Mouse (Mus musculus) stomach, postnatal 0 days (tissue): ENCODE results near the gene Tex2. TPM values are rescaled to one million over a fixed set of nuclear protein-coding genes. Genes with fewer than 3 reads are reported as not detected.

Experiments
- ATAC-seq: fragments of 200-750 bp; cut with Nextera tagmentation; 2 replicates; pipeline ENCODE4 v1.8.0; 2017; ENCODE audit not compliant: low FRiP score, low TSS enrichment
- DNase-seq: peaks from one replicate; pipeline ENCODE4 v3.0.0-alpha.2; 2016; ENCODE audit warnings: low spot score
- H3K27ac ChIP-seq: fragments of 300-500 bp; sonication (generic); replicated peaks from 2 replicates; pipeline ENCODE4 v1.5.1; 2014; ENCODE audit warnings: mild to moderate bottlenecking, control low read depth
- H3K27me3 ChIP-seq: fragments of 300-500 bp; sonication (generic); 2 replicates; pipeline ENCODE4 v1.6.1; 2014; ENCODE audit warnings: low read length; ENCODE audit not compliant: control insufficient read depth, insufficient read depth
- H3K36me3 ChIP-seq: fragments of 300-500 bp; sonication (generic); 2 replicates; pipeline ENCODE4 v1.6.1; 2014; ENCODE audit warnings: low read length, mixed read lengths; ENCODE audit not compliant: control insufficient read depth, insufficient read depth
- H3K4me1 ChIP-seq: fragments of 300-500 bp; sonication (generic); replicated peaks from 2 replicates; pipeline ENCODE4 v1.6.1; 2014; ENCODE audit warnings: antibody characterized with exemption; ENCODE audit not compliant: control insufficient read depth, insufficient read depth
- H3K4me2 ChIP-seq: fragments of 300-500 bp; sonication (generic); replicated peaks from 2 replicates; pipeline ENCODE4 v1.6.1; 2014; ENCODE audit warnings: low read depth, mild to moderate bottlenecking, control low read depth, moderate library complexity
- H3K4me3 ChIP-seq: fragments of 300-500 bp; sonication (generic); 2 replicates; pipeline ENCODE4 v1.5.1; 2014; ENCODE audit warnings: low read depth, low read length, control low read depth
- H3K9ac ChIP-seq: fragments of 300-500 bp; sonication (generic); 2 replicates; pipeline ENCODE4 v1.6.1; 2014; ENCODE audit warnings: mild to moderate bottlenecking, low read length, control low read depth, mixed read lengths
- H3K9me3 ChIP-seq: fragments of 300-500 bp; sonication (generic); 2 replicates; pipeline ENCODE4 v1.6.1; 2016; ENCODE audit warnings: low read length; ENCODE audit not compliant: control insufficient read depth
- CTCF ChIP-seq: IDR thresholded peaks from 2 replicates; pipeline ENCODE4 v1.5.1; 2016; ENCODE audit warnings: antibody characterized with exemption, low read depth, mild to moderate bottlenecking, moderate library complexity
- EP300 ChIP-seq: optimal IDR thresholded peaks from 2 replicates; pipeline ENCODE3; 2016; ENCODE audit warnings: antibody characterized with exemption
- WGBS: fragments of 180-500 bp; shearing (Covaris S2); extraction: QIAGEN DNeasy Blood & Tissue Kit; methylation state at CpG from one replicate; pipeline ENCODE4 v1.1.7; 2014; 5-methylcytosine and 5-hydroxymethylcytosine counted together
- polyA plus RNA-seq: library from polyadenylated mRNA; unstranded; fragments of >200 nt; fragmentation: Nextera tagmentation; extraction: Ambion mirVana; gene quantifications from 2 replicates; pipeline ENCODE4 v1.2.1, GENCODE M21; 2015

Tex2 gene
- polyA plus RNA-seq, 1 experiment from 2014 or later, result 11.6 TPM

DNA sequence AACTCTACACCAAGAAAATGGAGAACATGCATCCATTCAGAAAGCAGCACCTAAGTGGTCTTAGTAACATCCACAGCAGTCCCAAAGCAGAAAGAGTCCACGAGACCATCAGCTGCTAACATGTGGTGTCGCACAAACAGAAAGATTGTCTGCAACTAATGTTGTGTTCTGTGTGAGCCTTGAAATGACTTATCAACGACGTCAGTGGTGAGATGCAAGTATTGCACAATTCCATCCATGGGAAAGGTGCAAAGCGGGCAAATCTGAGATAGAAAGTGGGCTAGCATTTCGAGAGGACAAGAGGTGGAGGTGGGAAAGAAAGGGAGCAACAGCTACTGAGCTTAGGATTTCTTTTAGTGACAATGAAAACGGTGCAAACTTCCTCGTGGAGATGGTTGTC is 130.4 kb downstream of the Tex2 start:
- DNase-seq (no peak), ATAC-seq (no peak)
- Histone ChIP-seq H3K27me3 (no peaks in the 10 kb centered on the region), H3K36me3 (no peaks in the 10 kb centered on the region), H3K27ac (no peak overlapping the region), H3K4me3 (no peak overlapping the region), H3K4me2 (no peak overlapping the region), H3K4me1 (no peaks in the 10 kb centered on the region), H3K9ac (no peak overlapping the region), H3K9me3 (no peaks in the 10 kb centered on the region)
- TF ChIP-seq EP300, result no peak
- TF ChIP-seq CTCF, result no peak
- 82% methylated on average over 8 of the region's 8 CpGs for WGBS

DNA sequence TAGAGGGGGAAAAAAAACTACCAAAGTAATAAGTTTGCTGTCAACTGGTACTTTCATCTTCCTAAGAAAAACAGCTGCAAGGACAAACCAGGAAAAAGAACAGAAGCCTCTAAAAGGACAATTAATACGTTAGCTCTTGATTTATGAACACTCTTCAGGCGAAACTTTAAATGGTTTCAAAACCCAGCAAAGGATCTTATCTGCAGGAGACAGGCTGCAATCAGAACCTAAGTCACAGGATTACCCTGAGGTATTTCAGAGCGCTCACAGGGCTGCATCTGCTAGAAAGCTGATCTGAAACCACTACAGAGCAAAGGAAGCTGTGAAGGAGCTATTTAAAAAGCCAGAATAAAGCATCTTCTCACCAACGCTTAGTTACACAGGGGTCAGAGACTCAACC is 131.6 kb downstream of the Tex2 start:
- 43% methylated on average over 4 of the region's 4 CpGs for WGBS
- DNase-seq, result no peak
- H3K4me1 ChIP-seq, result no peaks in the 10 kb centered on the region

DNA sequence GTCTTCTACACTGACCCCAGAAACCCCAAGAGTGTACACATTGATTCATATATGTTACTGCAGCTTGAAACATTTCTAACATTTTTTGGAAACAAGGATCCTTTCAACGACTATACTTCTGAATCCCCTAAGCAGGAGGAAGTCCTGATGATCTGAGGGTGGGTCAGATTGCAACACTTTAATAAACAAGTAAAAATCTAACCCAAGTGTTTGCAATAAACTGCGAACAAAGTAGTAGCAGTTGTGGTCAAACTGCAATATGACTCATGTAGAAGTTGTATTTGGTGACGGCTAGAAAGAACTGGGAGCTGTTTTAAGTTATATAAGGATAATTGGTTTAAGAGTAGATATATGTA is 132.7 kb downstream of the Tex2 start:
- no peak for ATAC-seq
- DNase-seq, result no peak
- TF ChIP-seq CTCF, result no peak
- no peak for TF ChIP-seq EP300
- Histone ChIP-seq H3K9ac (no peak overlapping the region), H3K9me3 (no peaks in the 10 kb centered on the region), H3K27ac (no peak overlapping the region), H3K4me2 (no peak overlapping the region), H3K4me3 (no peak overlapping the region), H3K36me3 (no peaks in the 10 kb centered on the region), H3K4me1 (no peaks in the 10 kb centered on the region), H3K27me3 (no peaks in the 10 kb centered on the region)
- WGBS, result 51% methylated on average over 3 of the region's 3 CpGs

More for the DNA sequence above, 131.6 kb downstream of the Tex2 start:
- no peak overlapping the region for H3K9ac ChIP-seq
- no peak overlapping the region for H3K27ac ChIP-seq
- no peak for ATAC-seq
- no peaks in the 10 kb centered on the region for H3K36me3 ChIP-seq
- no peaks in the 10 kb centered on the region for H3K27me3 ChIP-seq
- H3K4me2 ChIP-seq, result no peak overlapping the region
- no peak overlapping the region for H3K4me3 ChIP-seq
- TF ChIP-seq EP300 (no peak), CTCF (no peak)
- H3K9me3 ChIP-seq, result no peaks in the 10 kb centered on the region

DNA sequence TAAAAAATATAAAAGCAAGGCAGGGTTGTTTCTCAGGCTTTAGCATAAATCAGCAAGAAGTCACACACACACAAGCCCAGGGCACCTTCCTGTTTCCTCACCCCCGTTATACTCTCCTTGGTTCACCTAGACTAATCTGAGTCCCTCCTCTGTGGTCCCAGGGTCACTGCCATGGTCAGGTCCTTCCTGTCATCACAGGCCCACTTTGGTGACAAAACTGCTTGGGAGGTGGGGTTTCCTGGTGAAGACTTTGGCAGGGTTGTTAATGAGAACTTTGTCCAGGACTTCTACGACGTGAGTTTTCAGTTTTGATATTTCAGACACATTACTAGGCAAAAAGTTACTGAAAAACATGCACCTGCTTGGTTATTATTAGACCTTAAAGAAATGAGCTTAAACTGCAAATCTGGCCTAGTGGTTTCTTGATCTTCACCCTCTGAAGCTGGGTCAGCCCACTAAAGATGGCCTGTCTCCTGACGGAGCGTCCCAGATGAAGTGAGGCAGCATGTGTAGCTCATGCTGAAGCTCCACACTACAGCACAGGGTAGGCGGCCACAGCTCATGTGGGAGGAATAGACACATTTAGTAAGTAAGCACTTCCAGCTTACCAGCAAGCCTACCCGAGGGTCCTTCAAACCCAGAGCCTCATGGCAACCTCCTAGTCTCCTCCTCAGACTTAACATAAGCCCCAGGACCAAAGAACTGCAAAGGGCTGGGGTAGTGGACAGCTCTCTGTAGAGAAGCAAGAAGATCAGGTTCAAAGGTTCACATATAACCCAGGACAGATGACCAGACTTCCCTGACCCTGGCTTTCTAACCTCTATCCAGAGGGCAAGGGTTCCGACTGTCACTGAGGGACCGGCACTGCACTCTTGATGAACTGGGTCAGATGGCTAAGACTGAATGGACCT is 133.3 kb downstream of the Tex2 start:
- Histone ChIP-seq H3K4me1 (no peaks in the 10 kb centered on the region), H3K27me3 (no peaks in the 10 kb centered on the region), H3K36me3 (no peaks in the 10 kb centered on the region), H3K4me3 (no peak overlapping the region), H3K9ac (no peak overlapping the region), H3K4me2 (no peak overlapping the region), H3K27ac (no peak overlapping the region), H3K9me3 (no peaks in the 10 kb centered on the region)
- DNase-seq, result no peak
- TF ChIP-seq EP300 (no peak), CTCF (no peak)
- ATAC-seq, result no peak
- 79% methylated on average over 9 of the region's 9 CpGs for WGBS

DNA sequence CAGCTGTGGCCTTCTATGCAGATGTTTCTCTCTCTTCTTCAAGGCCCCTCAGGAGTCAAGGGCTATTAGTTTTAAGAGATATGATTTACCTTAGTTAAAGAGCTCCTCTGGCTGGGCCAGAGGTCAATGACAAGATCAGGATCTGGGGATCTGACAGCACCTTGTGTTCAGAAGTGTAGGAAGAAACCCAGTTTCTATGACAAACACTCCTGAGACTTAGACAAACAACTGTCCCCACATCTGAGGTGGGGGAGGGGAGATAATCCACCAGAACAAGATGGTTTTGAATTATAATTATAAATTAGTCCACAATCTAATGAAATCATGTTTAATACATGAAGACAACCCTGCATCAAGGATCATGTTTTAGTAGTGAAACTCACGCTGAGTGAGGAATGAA is 134.5 kb downstream of the Tex2 start:
- H3K9me3 ChIP-seq, result no peaks in the 10 kb centered on the region
- H3K4me3 ChIP-seq, result no peak overlapping the region
- WGBS, result 59% methylated on average over 1 of the region's 1 CpGs
- no peak overlapping the region for H3K9ac ChIP-seq
- DNase-seq, result no peak
- H3K27ac ChIP-seq, result no peak overlapping the region
- no peaks in the 10 kb centered on the region for H3K27me3 ChIP-seq
- no peak overlapping the region for H3K4me2 ChIP-seq
- no peaks in the 10 kb centered on the region for H3K36me3 ChIP-seq
- H3K4me1 ChIP-seq, result no peaks in the 10 kb centered on the region
- no peak for TF ChIP-seq EP300
- no peak for TF ChIP-seq CTCF
- no peak for ATAC-seq

DNA sequence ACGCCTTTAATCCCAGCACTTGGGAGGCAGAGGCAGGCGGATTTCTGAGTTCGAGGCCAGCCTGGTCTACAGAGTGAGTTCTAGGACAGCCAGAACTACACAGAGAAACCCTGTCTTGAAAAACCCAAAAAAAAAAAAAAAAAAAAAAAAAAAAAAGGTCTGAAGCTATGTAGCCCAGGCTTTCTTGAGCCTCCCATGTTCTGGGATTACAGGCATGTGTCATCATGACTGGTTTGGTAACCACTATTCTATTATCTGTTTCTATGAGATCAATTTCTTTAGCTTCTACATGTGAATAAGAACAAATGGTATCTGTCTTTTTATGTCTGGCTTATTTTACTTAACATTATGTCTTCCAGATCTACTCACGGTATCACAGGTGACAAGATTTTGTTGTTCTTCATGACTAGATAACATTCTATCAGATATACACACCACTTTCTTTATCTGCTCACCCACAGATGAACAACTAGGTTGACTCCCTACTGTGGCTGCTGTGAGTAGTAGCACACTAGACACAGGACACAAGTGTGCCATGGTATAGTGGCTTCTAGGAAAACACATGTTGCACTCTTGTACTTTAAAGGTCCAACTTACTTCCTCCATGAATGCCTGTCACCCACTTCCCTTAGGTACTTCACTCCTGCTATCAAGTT is 135.6 kb downstream of the Tex2 start:
- DNase-seq (no peak), ATAC-seq (no peak)
- Histone ChIP-seq H3K27ac (no peak overlapping the region), H3K27me3 (no peaks in the 10 kb centered on the region), H3K9me3 (no peaks in the 10 kb centered on the region), H3K4me1 (no peaks in the 10 kb centered on the region), H3K9ac (no peak overlapping the region), H3K4me3 (no peak overlapping the region), H3K4me2 (no peak overlapping the region), H3K36me3 (no peaks in the 10 kb centered on the region)
- WGBS, result 91% methylated on average over 3 of the region's 4 CpGs
- TF ChIP-seq CTCF, result no peak
- no peak for TF ChIP-seq EP300
